Mouse (Mus musculus) testis, adult 2 months (tissue): Measurements from ENCODE around the gene Defb36. TPM values are rescaled to one million over a fixed set of nuclear protein-coding genes. Genes with fewer than 3 reads are reported as not detected.

Experiments
- H3K27ac ChIP-seq: fragments of 200-500 bp; 2 replicates; pipeline ENCODE4 v1.5.1; 2012; ENCODE audit warnings: low read depth, low read length; ENCODE audit not compliant: control insufficient read depth, insufficient read depth
- H3K27me3 ChIP-seq: fragments of 200-500 bp; 2 replicates; pipeline ENCODE4 v1.6.1; 2012; ENCODE audit warnings: mild to moderate bottlenecking, low read length, moderate library complexity; ENCODE audit not compliant: control insufficient read depth, insufficient read depth
- H3K36me3 ChIP-seq: fragments of 200-500 bp; 2 replicates; pipeline ENCODE4 v1.6.1; 2012; ENCODE audit warnings: mild to moderate bottlenecking, low read length; ENCODE audit not compliant: control insufficient read depth, insufficient read depth
- H3K4me1 ChIP-seq: fragments of 200-500 bp; 2 replicates; pipeline ENCODE4 v1.6.1; 2012; ENCODE audit warnings: low read length; ENCODE audit not compliant: control insufficient read depth, insufficient read depth
- H3K4me3 ChIP-seq: fragments of 200-500 bp; 2 replicates; pipeline ENCODE4 v1.5.1; 2012; ENCODE audit warnings: low read depth, mild to moderate bottlenecking, low read length, moderate library complexity, mixed read lengths; ENCODE audit not compliant: control insufficient read depth
- CTCF ChIP-seq: fragments of 200-500 bp; IDR thresholded peaks from 2 replicates; pipeline ENCODE4 v1.5.1; 2012; ENCODE audit warnings: low read depth, mild to moderate bottlenecking, inconsistent platforms, low read length, moderate library complexity; ENCODE audit not compliant: control insufficient read depth, insufficient read depth, insufficient replicate concordance
- POLR2A ChIP-seq: fragments of 200-500 bp; IDR thresholded peaks from 2 replicates; pipeline ENCODE4 v1.6.1; 2012; ENCODE audit warnings: low read depth, mild to moderate bottlenecking, inconsistent platforms, low read length, moderate library complexity; ENCODE audit not compliant: control insufficient read depth
- polyA plus RNA-seq: library from polyadenylated mRNA; depleted of rRNA; stranded (reverse); fragments of >200 nt; gene quantifications from 2 replicates; pipeline ENCODE4 v1.2.3, GENCODE M21; 2012

The Defb36 gene
- polyA plus RNA-seq, 1 experiment = 129 TPM

DNA sequence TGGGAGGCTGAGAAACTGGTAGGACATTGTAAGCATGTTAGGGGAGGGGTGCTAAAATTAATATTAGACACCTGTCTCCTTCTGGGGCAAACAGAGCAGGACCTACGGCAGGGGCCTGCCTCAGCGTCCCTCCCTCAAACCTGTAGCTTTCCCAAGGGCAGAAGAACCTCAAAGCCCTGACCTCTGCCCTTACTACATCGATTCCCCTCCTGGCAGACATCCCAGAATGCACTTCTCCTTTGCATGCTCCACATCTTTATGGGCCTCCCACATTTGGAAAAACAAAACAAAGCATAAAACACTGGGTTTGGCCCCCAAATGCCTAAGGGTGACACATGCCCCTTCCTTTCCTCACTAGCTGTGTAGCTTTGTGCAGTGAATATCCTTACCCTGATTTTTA is 25.1 kb downstream of the Defb36 start:
- Histone ChIP-seq H3K36me3 (no peaks in the 10 kb centered on the region), H3K27ac (no peak overlapping the region), H3K27me3 (peaks cover 4% of the 10 kb centered on the region), H3K4me1 (peaks cover 22% of the 10 kb centered on the region), H3K4me3 (no peak overlapping the region; the same call in 1 of the 2 replicates)
- no peak for TF ChIP-seq CTCF
- TF ChIP-seq POLR2A = no peak

DNA sequence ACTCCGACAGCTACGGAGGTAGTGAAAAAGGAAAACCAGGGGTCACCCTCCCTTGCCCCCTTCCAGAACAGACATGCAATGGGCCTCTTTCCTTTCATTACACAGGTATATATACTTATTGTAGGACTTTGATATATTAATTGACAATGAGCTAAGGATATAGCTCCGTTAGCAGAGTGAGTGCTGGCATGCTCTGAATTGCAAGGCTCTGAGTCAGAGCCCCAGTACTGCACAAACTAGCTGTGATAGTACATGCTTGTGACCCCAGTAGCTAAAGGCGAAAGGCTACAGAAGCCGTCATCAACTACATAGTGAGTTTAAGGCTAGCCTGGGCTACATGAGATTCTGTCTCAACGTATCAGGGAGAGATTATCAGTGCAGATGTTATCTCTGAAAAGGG is 25.8 kb downstream of the Defb36 start:
- Histone ChIP-seq H3K4me1 (peaks cover 27% of the 10 kb centered on the region), H3K4me3 (no peak overlapping the region), H3K36me3 (no peaks in the 10 kb centered on the region), H3K27ac (no peak overlapping the region), H3K27me3 (peaks cover 4% of the 10 kb centered on the region)
- TF ChIP-seq CTCF (no peak), POLR2A (no peak)

DNA sequence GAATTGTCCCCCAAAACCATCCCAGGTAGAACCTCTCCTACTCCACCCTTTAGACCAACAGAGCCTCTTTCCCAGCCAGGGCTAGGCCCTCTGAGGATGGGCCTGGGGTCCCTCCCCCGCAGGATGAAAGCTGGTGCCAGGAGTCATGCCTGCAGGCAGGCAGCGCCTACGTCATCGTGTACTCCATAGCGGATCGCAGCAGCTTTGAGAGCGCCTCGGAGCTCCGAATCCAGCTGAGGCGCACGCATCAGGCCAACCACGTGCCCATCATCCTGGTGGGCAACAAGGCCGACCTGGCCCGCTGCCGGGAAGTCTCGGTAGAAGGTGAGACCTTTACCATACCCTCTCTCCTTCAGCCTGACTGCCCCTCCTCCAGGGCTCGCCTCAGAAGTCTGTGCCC is 29.2 kb downstream of the Defb36 start:
- H3K27me3 ChIP-seq = no peaks in the 10 kb centered on the region
- no peak overlapping the region; the same call in 1 of the 2 replicates for H3K4me3 ChIP-seq
- no peak overlapping the region for H3K27ac ChIP-seq
- H3K4me1 ChIP-seq = peaks cover 15% of the 10 kb centered on the region
- TF ChIP-seq CTCF (no peak), POLR2A (no peak)
- no peaks in the 10 kb centered on the region for H3K36me3 ChIP-seq

DNA sequence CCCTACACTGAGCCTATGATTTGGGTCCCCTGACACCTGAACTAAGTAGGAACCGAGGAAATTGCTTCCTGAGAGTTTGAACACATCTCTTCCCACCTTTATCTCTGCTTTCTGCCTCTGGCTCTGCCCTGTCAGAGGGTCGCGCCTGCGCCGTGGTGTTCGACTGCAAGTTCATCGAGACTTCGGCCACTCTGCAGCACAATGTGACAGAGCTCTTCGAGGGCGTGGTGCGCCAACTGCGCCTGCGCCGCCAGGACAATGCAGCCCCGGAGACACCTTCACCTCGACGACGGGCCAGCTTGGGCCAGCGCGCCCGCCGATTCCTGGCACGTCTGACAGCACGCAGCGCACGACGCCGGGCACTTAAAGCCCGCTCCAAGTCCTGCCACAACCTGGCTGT is 30.2 kb downstream of the Defb36 start:
- no peaks in the 10 kb centered on the region for H3K36me3 ChIP-seq
- peaks cover 15% of the 10 kb centered on the region for H3K4me1 ChIP-seq
- H3K4me3 ChIP-seq = peak overlapping the region; percentile 22
- TF ChIP-seq CTCF (no peak), POLR2A (no peak)
- H3K27ac ChIP-seq = no peak overlapping the region
- no peaks in the 10 kb centered on the region for H3K27me3 ChIP-seq

DNA sequence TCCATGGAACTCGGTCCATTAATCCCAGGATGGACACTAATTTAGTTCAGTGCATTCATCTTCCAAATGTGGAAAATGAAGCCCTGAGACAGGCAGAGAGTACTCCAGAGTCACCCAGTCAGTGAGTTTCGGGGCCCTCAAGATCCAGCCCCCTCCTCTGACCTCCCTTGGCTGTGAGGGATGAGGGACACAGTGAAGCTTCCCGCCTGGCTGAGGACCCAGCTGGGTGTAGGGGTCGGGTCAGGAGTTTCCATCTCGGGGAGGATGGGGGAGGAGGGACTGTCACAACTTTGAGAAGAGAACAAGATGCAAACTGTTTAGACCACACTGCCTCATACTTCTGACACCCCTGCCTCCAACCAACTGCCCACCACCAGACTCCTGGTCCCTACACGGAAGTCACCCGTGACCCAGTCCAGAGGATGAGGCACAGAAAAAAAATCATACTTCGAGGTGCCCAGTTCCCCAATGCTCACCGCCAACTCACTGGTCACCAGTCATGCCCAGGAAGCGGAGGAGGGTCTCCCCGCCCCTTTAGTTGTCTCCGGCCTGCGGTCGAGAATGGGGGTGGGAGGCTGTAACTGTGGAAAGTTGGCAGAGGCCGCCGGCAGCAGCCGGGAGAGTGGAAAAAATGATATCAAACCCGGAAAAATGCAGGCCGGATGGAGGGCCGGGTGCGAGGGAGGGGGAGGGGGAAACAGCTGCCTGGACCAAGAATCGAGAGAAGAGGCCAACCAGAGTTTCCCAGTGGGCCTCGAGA is 32.3 kb downstream of the Defb36 start:
- no peaks in the 10 kb centered on the region for H3K36me3 ChIP-seq
- no peak overlapping the region for H3K4me3 ChIP-seq
- no peaks in the 10 kb centered on the region for H3K27me3 ChIP-seq
- TF ChIP-seq CTCF (no peak), POLR2A (no peak)
- peaks cover 15% of the 10 kb centered on the region for H3K4me1 ChIP-seq
- H3K27ac ChIP-seq = peak overlapping the region; percentile 36; the same call in 1 of the 2 replicates

DNA sequence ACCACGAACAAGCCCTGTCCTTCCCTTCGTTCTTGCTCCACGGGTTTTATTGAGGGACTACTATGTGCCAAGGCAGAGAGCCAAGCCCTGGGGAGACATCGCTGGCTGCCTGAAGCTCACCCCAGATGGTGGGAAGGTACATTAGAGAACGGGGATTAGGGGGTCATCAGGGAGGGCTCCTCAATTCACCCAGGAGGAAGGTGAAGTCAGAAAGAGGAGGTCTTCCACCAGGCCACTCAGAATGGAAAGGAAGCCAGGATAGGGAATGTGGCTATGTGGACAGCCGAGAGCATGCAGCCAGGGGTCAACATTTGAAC is 32.8 kb downstream of the Defb36 start:
- H3K27me3 ChIP-seq = no peaks in the 10 kb centered on the region
- H3K27ac ChIP-seq = peak overlapping the region; percentile 15; the same call in 1 of the 2 replicates
- TF ChIP-seq POLR2A (no peak), CTCF (no peak)
- no peaks in the 10 kb centered on the region for H3K36me3 ChIP-seq
- H3K4me3 ChIP-seq = no peak overlapping the region
- peaks cover 15% of the 10 kb centered on the region for H3K4me1 ChIP-seq

DNA sequence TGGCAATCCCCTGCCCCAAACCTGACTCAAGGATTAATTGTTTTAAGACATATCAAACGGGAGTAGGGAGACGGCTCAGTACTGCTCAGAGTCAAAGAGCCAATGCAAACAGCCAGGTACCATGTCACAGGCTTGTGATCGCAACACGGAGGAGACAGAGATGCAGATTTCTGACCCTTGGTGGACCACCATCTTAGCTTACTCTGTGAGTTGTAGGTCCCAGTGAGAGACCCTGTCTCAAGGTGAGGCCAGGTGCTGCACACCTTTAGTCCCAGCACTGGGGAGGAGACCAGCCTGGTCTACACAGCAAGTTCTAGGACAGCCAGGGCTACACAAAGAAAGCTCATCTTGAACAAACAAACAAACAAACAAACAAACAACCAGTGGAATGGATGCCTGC is 33.3 kb downstream of the Defb36 start:
- Histone ChIP-seq H3K27ac (no peak overlapping the region), H3K27me3 (no peaks in the 10 kb centered on the region)
- no peak for TF ChIP-seq CTCF
- no peak for TF ChIP-seq POLR2A

DNA sequence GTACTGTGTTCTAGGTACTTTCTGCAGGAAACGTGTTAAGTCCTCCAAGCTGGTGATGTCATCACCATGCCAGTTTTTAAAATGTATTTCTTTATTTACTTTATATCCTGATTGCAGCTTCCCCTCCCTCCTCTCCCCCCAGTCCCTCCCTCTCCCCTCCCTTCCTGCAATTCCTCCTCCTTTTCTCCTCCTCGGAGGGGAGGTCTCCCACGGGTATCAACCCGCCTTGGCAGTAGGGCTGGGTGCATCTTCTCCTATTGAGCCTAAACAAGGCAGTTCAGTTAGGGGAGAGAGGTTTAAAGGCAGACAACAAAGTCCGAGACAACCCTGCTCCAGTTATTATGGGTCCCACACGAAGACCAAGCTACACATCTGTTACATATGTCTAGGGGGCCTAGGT is 34.7 kb downstream of the Defb36 start:
- no peak for TF ChIP-seq POLR2A
- no peak for TF ChIP-seq CTCF
- Histone ChIP-seq H3K36me3 (no peaks in the 10 kb centered on the region), H3K4me1 (peaks cover 5% of the 10 kb centered on the region), H3K27ac (peak overlapping the region; percentile 51), H3K4me3 (no peak overlapping the region), H3K27me3 (no peaks in the 10 kb centered on the region)

More for the DNA sequence above, 33.3 kb downstream of the Defb36 start:
- H3K4me1 ChIP-seq = peaks cover 15% of the 10 kb centered on the region
- no peaks in the 10 kb centered on the region for H3K36me3 ChIP-seq
- no peak overlapping the region for H3K4me3 ChIP-seq
